Mouse (Mus musculus) neural tube, embryonic 10.5 days (tissue): ENCODE data around the gene Stard10.
A peak's percentile ranks its signal among the peaks of the same experiment; 100 is the strongest.

Experiments used
- DNase-seq: peaks from one replicate; pipeline ENCODE4 v3.0.0-alpha.2; 2017; ENCODE audit warnings: low spot score; ENCODE audit errors: extremely low spot score

The Stard10 gene

GRCm38 (mm10) chr7:101367901-101368852 is 51.3 kb downstream of the Stard10 start:
- no peak for DNase-seq

GRCm38 (mm10) chr7:101369666-101370065 is 52.8 kb downstream of the Stard10 start:
- no peak for DNase-seq

GRCm38 (mm10) chr7:101373082-101373481 is 56.2 kb downstream of the Stard10 start:
- no peak for DNase-seq

GRCm38 (mm10) chr7:101374155-101374554 is 57.3 kb downstream of the Stard10 start:
- DNase-seq: no peak

- DNase-seq: no peak
Observed at GRCm38 (mm10) chr7:101376701-101377340, 59.9 kb downstream of the Stard10 start.

- DNase-seq: peak; percentile 22
Observed at GRCm38 (mm10) chr7:101377741-101378262, 60.9 kb downstream of the Stard10 start.

GRCm38 (mm10) chr7:101378285-101378684 is 61.4 kb downstream of the Stard10 start:
- DNase-seq: no peak

- no peak for DNase-seq
Observed at GRCm38 (mm10) chr7:101378796-101379465, 62.0 kb downstream of the Stard10 start.

GRCm38 (mm10) chr7:101379732-101380131 is 62.8 kb downstream of the Stard10 start:
- DNase-seq: no peak

GRCm38 (mm10) chr7:101381512-101381911 is 64.6 kb downstream of the Stard10 start:
- DNase-seq: no peak

GRCm38 (mm10) chr7:101382378-101382777 is 65.5 kb downstream of the Stard10 start:
- no peak for DNase-seq

- DNase-seq: no peak
Observed at GRCm38 (mm10) chr7:101383756-101384155, 66.9 kb downstream of the Stard10 start.

GRCm38 (mm10) chr7:101384931-101385330 is 68.0 kb downstream of the Stard10 start:
- DNase-seq: no peak

- DNase-seq: no peak
Observed at GRCm38 (mm10) chr7:101385331-101385733, 68.4 kb downstream of the Stard10 start.

GRCm38 (mm10) chr7:101385866-101386452 is 69.1 kb downstream of the Stard10 start:
- DNase-seq: no peak

- no peak for DNase-seq
Observed at GRCm38 (mm10) chr7:101389256-101389655, 72.4 kb downstream of the Stard10 start.

GRCm38 (mm10) chr7:101391909-101392479 is 75.1 kb downstream of the Stard10 start:
- no peak for DNase-seq

- DNase-seq: no peak
Observed at GRCm38 (mm10) chr7:101393015-101393414, 76.1 kb downstream of the Stard10 start.

GRCm38 (mm10) chr7:101393694-101394504 is 77.0 kb downstream of the Stard10 start:
- peak; percentile 43 for DNase-seq

GRCm38 (mm10) chr7:101394569-101394968 is 77.7 kb downstream of the Stard10 start:
- DNase-seq: no peak
